Mouse (Mus musculus): ENCODE data around the gene Bicdl1. TPM values are rescaled to one million over a fixed set of nuclear protein-coding genes. Genes with fewer than 3 reads are reported as not detected.

Gene Bicdl1
- polyA plus RNA-seq, 1 experiment = 6.5 TPM

- TF ChIP-seq FLI1 (IDR thresholded peaks at IDR 0.05; ENCODE audit: low read length) (no peak), GATA1 (IDR thresholded peaks at IDR 0.05; ENCODE audit: borderline replicate concordance, low read length) (no peak)
- H3K4me3 ChIP-seq (replicated peaks) = no peak overlapping the region
- peaks cover 14% of the 10 kb centered on the region for H3K9me3 ChIP-seq
- H3K27me3 ChIP-seq (replicated peaks) = peaks cover 60% of the 10 kb centered on the region
- no peaks in the 10 kb centered on the region for H3K36me3 ChIP-seq (replicated peaks; ENCODE audit: low read length)
- H3K4me1 ChIP-seq = peaks cover 20% of the 10 kb centered on the region
These were observed 1.1 kb downstream of the Bicdl1 start for GRCm38 (mm10) chr5:115730314-115730713.

- peaks cover 3% of the 10 kb centered on the region; the same call in 1 of the 2 replicates for H3K9me3 ChIP-seq
- no peak overlapping the region for H3K4me3 ChIP-seq (replicated peaks)
- peaks cover 61% of the 10 kb centered on the region for H3K27me3 ChIP-seq (replicated peaks)
These were observed 4.8 kb downstream of the Bicdl1 start for GRCm38 (mm10) chr5:115726581-115726980.

GRCm38 (mm10) chr5:115726019-115726418, 5.4 kb downstream of the Bicdl1 start:
- Histone ChIP-seq H3K4me3 (replicated peaks) (no peak overlapping the region), H3K9me3 (peaks cover 3% of the 10 kb centered on the region; the same call in 1 of the 2 replicates)
- TF ChIP-seq GATA1 (IDR thresholded peaks at IDR 0.05; ENCODE audit: borderline replicate concordance, low read length) (no peak), FLI1 (IDR thresholded peaks at IDR 0.05; ENCODE audit: low read length) (no peak)

More at GRCm38 (mm10) chr5:115726581-115726980, 4.8 kb downstream of the Bicdl1 start:
- Histone ChIP-seq H3K4me1 (peaks cover 19% of the 10 kb centered on the region), H3K36me3 (replicated peaks; ENCODE audit: low read length) (no peaks in the 10 kb centered on the region)
- TF ChIP-seq GATA1 (IDR thresholded peaks at IDR 0.05; ENCODE audit: borderline replicate concordance, low read length) (no peak), FLI1 (IDR thresholded peaks at IDR 0.05; ENCODE audit: low read length) (no peak)

GRCm38 (mm10) chr5:115724422-115724821, 7.0 kb downstream of the Bicdl1 start:
- H3K36me3 ChIP-seq (replicated peaks; ENCODE audit: low read length) = no peaks in the 10 kb centered on the region
- peaks cover 21% of the 10 kb centered on the region for H3K4me1 ChIP-seq
- TF ChIP-seq FLI1 (IDR thresholded peaks at IDR 0.05; ENCODE audit: low read length) = no peak
- TF ChIP-seq GATA1 (IDR thresholded peaks at IDR 0.05; ENCODE audit: borderline replicate concordance, low read length) = no peak
- H3K27me3 ChIP-seq (replicated peaks) = peaks cover 54% of the 10 kb centered on the region
- no peaks in the 10 kb centered on the region for H3K9me3 ChIP-seq
- no peak overlapping the region for H3K4me3 ChIP-seq (replicated peaks)

More at GRCm38 (mm10) chr5:115726019-115726418, 5.4 kb downstream of the Bicdl1 start:
- Histone ChIP-seq H3K36me3 (replicated peaks; ENCODE audit: low read length) (no peaks in the 10 kb centered on the region), H3K4me1 (peaks cover 20% of the 10 kb centered on the region), H3K27me3 (replicated peaks) (peaks cover 61% of the 10 kb centered on the region)

- Histone ChIP-seq H3K4me3 (replicated peaks) (no peak overlapping the region), H3K27me3 (replicated peaks) (peaks cover 61% of the 10 kb centered on the region), H3K36me3 (replicated peaks; ENCODE audit: low read length) (no peaks in the 10 kb centered on the region), H3K4me1 (peaks cover 21% of the 10 kb centered on the region), H3K9me3 (peaks cover 3% of the 10 kb centered on the region; the same call in 1 of the 2 replicates)
- TF ChIP-seq FLI1 (IDR thresholded peaks at IDR 0.05; ENCODE audit: low read length) (no peak), GATA1 (IDR thresholded peaks at IDR 0.05; ENCODE audit: borderline replicate concordance, low read length) (no peak)
These were observed 9.0 kb downstream of the Bicdl1 start for GRCm38 (mm10) chr5:115722188-115722959.

- TF ChIP-seq GATA1 (IDR thresholded peaks at IDR 0.05; ENCODE audit: borderline replicate concordance, low read length) (no peak), FLI1 (IDR thresholded peaks at IDR 0.05; ENCODE audit: low read length) (no peak)
- no peaks in the 10 kb centered on the region for H3K36me3 ChIP-seq (replicated peaks; ENCODE audit: low read length)
- H3K4me1 ChIP-seq = peaks cover 29% of the 10 kb centered on the region
- no peak overlapping the region for H3K4me3 ChIP-seq (replicated peaks)
- peaks cover 70% of the 10 kb centered on the region for H3K27me3 ChIP-seq (replicated peaks)
- H3K9me3 ChIP-seq = peaks cover 8% of the 10 kb centered on the region; the same call in 1 of the 2 replicates
These were observed 10.7 kb downstream of the Bicdl1 start for GRCm38 (mm10) chr5:115720761-115721160.

GRCm38 (mm10) chr5:115717693-115718092, 13.7 kb downstream of the Bicdl1 start:
- H3K4me1 ChIP-seq = peaks cover 40% of the 10 kb centered on the region
- H3K27me3 ChIP-seq (replicated peaks) = peaks cover 66% of the 10 kb centered on the region
- peaks cover 8% of the 10 kb centered on the region; the same call in 1 of the 2 replicates for H3K9me3 ChIP-seq
- no peaks in the 10 kb centered on the region for H3K36me3 ChIP-seq (replicated peaks; ENCODE audit: low read length)
- no peak for TF ChIP-seq FLI1 (IDR thresholded peaks at IDR 0.05; ENCODE audit: low read length)
- no peak for TF ChIP-seq GATA1 (IDR thresholded peaks at IDR 0.05; ENCODE audit: borderline replicate concordance, low read length)
- H3K4me3 ChIP-seq (replicated peaks) = no peak overlapping the region

GRCm38 (mm10) chr5:115717106-115717505, 14.3 kb downstream of the Bicdl1 start:
- peaks cover 60% of the 10 kb centered on the region for H3K27me3 ChIP-seq (replicated peaks)
- peaks cover 35% of the 10 kb centered on the region for H3K4me1 ChIP-seq
- peaks cover 8% of the 10 kb centered on the region; the same call in 1 of the 2 replicates for H3K9me3 ChIP-seq
- no peaks in the 10 kb centered on the region for H3K36me3 ChIP-seq (replicated peaks; ENCODE audit: low read length)
- no peak overlapping the region for H3K4me3 ChIP-seq (replicated peaks)
- TF ChIP-seq FLI1 (IDR thresholded peaks at IDR 0.05; ENCODE audit: low read length) (no peak), GATA1 (IDR thresholded peaks at IDR 0.05; ENCODE audit: borderline replicate concordance, low read length) (no peak)

GRCm38 (mm10) chr5:115716426-115716825, 15.0 kb downstream of the Bicdl1 start:
- H3K9me3 ChIP-seq = peaks cover 8% of the 10 kb centered on the region; the same call in 1 of the 2 replicates
- peaks cover 28% of the 10 kb centered on the region for H3K4me1 ChIP-seq
- peaks cover 55% of the 10 kb centered on the region for H3K27me3 ChIP-seq (replicated peaks)
- no peak overlapping the region for H3K4me3 ChIP-seq (replicated peaks)
- no peak for TF ChIP-seq FLI1 (IDR thresholded peaks at IDR 0.05; ENCODE audit: low read length)
- TF ChIP-seq GATA1 (IDR thresholded peaks at IDR 0.05; ENCODE audit: borderline replicate concordance, low read length) = no peak
- H3K36me3 ChIP-seq (replicated peaks; ENCODE audit: low read length) = no peaks in the 10 kb centered on the region

GRCm38 (mm10) chr5:115714761-115715160, 16.7 kb downstream of the Bicdl1 start:
- Histone ChIP-seq H3K4me1 (peaks cover 21% of the 10 kb centered on the region), H3K36me3 (replicated peaks; ENCODE audit: low read length) (no peaks in the 10 kb centered on the region), H3K9me3 (peaks cover 8% of the 10 kb centered on the region; the same call in 1 of the 2 replicates), H3K27me3 (replicated peaks) (peaks cover 46% of the 10 kb centered on the region), H3K4me3 (replicated peaks) (no peak overlapping the region)
- no peak for TF ChIP-seq FLI1 (IDR thresholded peaks at IDR 0.05; ENCODE audit: low read length)
- TF ChIP-seq GATA1 (IDR thresholded peaks at IDR 0.05; ENCODE audit: borderline replicate concordance, low read length) = no peak

Measured in megakaryocyte, embryonic 14.5 days (primary cell).